Mouse (Mus musculus) granulocyte monocyte progenitor cell, adult 5-6 weeks (primary cell): ENCODE data around the gene Myh9. TPM values are rescaled to one million over a fixed set of nuclear protein-coding genes. Genes with fewer than 3 reads are reported as not detected.
"Not testable (repeated sequence)": the region's sequence is repeated elsewhere in the genome, so short reads cannot be mapped to it uniquely, and the experiment has no call there.

Experiments
- ATAC-seq: replicated peaks from 2 replicates; pipeline ENCODE4 v1.8.0; 2016; ENCODE audit warnings: mild to moderate bottlenecking, moderate TSS enrichment, inconsistent platforms; ENCODE audit not compliant: poor library complexity, severe bottlenecking
- total RNA-seq, 2 experiments: library from RNA; stranded (forward) in 1 of 2; stranded (reverse) in 1 of 2; fragments of 200-712, 200-1000 nt in 1 of 2; fragments of >200 nt in 1 of 2; fragmentation: Nextera tagmentation in 1 of 2; gene quantifications; 2 replicates each; pipeline ENCODE4 v1.2.3; 2014 to 2017

Myh9 gene
- total RNA-seq, 2 experiments from 2014 or later: 285 to 315 TPM

GRCm38 (mm10) chr15:77731605-77732004, 110.4 kb downstream of the Myh9 start:
- no peak for ATAC-seq

GRCm38 (mm10) chr15:77728739-77729138, 113.2 kb downstream of the Myh9 start, which contains the start of gene Apol9b:
Gene Apol9b, plus strand, starts transcription at chr15:77729039.
- ATAC-seq: not testable (repeated sequence)

DNA sequence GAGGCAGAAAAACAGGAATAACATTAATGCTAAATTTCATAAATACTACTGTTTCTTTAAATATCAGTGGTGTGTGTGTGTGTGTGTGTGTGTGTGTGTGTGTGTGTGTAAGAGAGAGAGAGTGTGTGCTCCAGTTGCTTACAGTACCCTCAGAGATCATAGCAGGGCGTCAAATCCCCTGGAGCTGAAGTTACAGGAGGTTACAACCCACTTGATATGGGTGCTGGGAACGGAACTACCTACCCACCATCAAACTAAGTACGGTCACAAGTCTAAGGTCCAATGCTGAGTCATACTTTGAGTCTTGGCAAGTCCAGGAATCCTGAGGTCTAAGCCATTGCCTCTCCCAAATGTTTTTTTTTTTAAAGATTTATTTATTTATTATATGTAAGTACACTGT, 114.2 kb downstream of the Myh9 start:
- ATAC-seq: not testable (repeated sequence)

GRCm38 (mm10) chr15:77727139-77727538, 114.8 kb downstream of the Myh9 start:
- ATAC-seq: peak; percentile 47

DNA sequence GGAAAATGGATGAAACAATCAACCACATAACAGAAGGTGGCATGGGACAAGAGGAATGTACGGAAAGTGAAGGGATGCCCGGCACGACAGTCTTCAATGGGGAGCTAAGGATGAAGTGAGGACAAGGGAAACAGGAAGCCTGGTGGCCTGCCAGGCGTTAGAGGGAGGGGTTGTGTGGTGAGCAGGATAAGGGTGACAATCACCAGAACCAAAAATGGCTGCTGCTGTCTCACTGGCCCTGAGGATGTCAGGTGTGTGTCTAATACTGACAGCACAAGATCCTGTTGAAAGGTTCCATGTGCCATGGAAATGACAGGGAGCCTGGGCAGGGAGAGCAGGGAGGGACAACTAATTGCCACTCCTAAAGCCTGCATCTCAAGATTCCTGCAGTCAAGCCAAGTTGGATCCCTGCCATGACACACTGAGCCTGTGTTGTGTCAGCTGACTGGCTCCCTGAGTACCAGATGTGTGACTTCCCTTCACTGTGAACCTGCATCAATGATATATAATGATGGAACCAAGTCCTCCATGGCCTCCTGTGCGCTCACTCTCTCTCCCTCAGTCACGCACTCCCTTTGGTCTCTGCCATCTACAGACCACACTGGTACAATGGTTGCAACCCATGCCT, 116.5 kb downstream of the Myh9 start:
- ATAC-seq: not testable (repeated sequence)

DNA sequence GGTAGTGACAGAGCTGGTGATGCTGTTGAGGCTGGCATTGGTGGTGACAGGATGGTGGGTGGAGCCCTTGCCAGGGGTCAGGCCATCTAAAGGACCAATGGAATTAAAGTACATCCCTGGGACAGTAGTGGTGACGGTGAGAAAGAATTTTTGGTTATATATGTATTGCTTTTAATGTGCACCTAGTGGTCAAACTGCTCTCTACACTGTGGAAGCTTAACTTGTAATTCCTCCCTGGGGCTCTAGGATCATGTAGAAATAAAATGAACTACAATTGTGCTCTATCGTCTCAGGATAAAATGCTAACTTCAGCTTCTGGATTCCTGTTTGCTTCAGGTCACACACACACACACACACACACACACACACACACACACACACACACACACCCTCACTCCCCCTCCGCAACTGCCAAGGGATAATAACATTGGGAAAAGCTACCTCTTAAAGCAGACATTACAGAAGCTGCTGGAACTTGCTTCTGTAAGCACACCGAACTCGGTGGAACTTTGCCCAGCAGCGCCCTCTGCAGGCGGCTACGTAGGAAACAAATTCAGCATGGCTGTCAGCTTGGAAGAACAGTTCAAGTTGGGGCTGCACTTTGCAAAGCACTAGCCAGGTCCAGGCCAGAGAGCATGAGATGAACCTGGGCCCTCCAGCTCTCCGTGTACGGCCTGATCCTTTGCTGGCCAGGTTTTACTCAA, 117.6 kb downstream of the Myh9 start:
- ATAC-seq: peak; percentile 39

GRCm38 (mm10) chr15:77721509-77721908, 120.5 kb downstream of the Myh9 start:
- ATAC-seq: not testable (repeated sequence)

DNA sequence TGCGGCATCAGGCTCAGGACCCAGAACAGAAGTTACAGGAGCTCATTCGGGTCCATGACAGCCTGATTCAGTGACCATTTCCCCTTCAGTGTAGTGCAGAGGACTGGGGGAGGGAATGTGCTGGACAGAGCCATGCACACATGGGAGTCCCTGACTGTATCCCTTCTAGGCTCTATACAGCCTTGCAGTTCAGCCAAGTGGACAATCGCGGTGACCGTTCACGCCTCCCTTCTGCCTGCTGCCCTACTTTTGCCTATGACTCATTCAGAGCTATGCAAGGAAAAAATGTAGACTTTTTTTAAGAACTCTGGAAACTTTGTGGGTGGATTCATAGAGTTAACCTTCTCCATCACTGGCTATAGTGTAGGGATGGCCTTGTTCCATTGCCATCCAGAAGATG, 123.7 kb downstream of the Myh9 start:
- not testable (repeated sequence) for ATAC-seq

Other genes with a start within 250 kb of the Myh9 start
- not detected in 2 replicates for gene Apol10b, start 246.1 kb downstream of the Myh9 start, total RNA-seq (2014; fragmentation: Nextera tagmentation)
- not detected in 2 replicates for gene Apol10b, start 246.1 kb downstream of the Myh9 start, total RNA-seq (2017)
- not detected in 2 replicates for gene Gm36245, start 242.9 kb downstream of the Myh9 start, total RNA-seq (2014; fragmentation: Nextera tagmentation)
- gene Gm36245, start 242.9 kb downstream of the Myh9 start, total RNA-seq (2017): not detected in 2 replicates
- gene Apol11b, start 198.9 kb downstream of the Myh9 start, total RNA-seq (2014; fragmentation: Nextera tagmentation): not detected in 2 replicates
- gene Apol11b, start 198.9 kb downstream of the Myh9 start, total RNA-seq (2017): not detected in 2 replicates
- gene Apol7e, start 143.3 kb downstream of the Myh9 start, total RNA-seq (2014; fragmentation: Nextera tagmentation): not detected in 2 replicates
- gene Apol7e, start 143.3 kb downstream of the Myh9 start, total RNA-seq (2017): 1.4 TPM in 1 of 2 replicates, not detected in the other
- gene Apol9b, start 113.1 kb downstream of the Myh9 start, total RNA-seq (2014; fragmentation: Nextera tagmentation): not detected in 2 replicates
- gene Apol9b, start 113.1 kb downstream of the Myh9 start, total RNA-seq (2017): not detected in 2 replicates
- not detected in 2 replicates for gene Apol8, start 85.2 kb downstream of the Myh9 start, total RNA-seq (2014; fragmentation: Nextera tagmentation)
- gene Apol8, start 85.2 kb downstream of the Myh9 start, total RNA-seq (2017): 0.04 TPM in 1 of 2 replicates, not detected in the other
- gene Txn2, start 86.8 kb upstream of the Myh9 start, total RNA-seq (2014; fragmentation: Nextera tagmentation): 214 and 226 TPM in 2 replicates
- 65.7 and 89.0 TPM in 2 replicates for gene Txn2, start 86.8 kb upstream of the Myh9 start, total RNA-seq (2017)
- 10.1 and 18.2 TPM in 2 replicates for gene Foxred2, start 114.5 kb upstream of the Myh9 start, total RNA-seq (2014; fragmentation: Nextera tagmentation)
- 16.0 and 18.5 TPM in 2 replicates for gene Foxred2, start 114.5 kb upstream of the Myh9 start, total RNA-seq (2017)
- gene Eif3d, start 128.6 kb upstream of the Myh9 start, total RNA-seq (2014; fragmentation: Nextera tagmentation): 190 and 212 TPM in 2 replicates
- 219 and 227 TPM in 2 replicates for gene Eif3d, start 128.6 kb upstream of the Myh9 start, total RNA-seq (2017)